Mouse (Mus musculus): Measurements from ENCODE around the gene H2-D1. TPM values are rescaled to one million over a fixed set of nuclear protein-coding genes. Genes with fewer than 3 reads are reported as not detected.
"Not testable (repeated sequence)": the region's sequence is repeated elsewhere in the genome, so short reads cannot be mapped to it uniquely, and the experiment has no call there.

Gene H2-D1
- total RNA-seq, 2 experiments from 2014 or later, result 219 to 653 TPM

DNA sequence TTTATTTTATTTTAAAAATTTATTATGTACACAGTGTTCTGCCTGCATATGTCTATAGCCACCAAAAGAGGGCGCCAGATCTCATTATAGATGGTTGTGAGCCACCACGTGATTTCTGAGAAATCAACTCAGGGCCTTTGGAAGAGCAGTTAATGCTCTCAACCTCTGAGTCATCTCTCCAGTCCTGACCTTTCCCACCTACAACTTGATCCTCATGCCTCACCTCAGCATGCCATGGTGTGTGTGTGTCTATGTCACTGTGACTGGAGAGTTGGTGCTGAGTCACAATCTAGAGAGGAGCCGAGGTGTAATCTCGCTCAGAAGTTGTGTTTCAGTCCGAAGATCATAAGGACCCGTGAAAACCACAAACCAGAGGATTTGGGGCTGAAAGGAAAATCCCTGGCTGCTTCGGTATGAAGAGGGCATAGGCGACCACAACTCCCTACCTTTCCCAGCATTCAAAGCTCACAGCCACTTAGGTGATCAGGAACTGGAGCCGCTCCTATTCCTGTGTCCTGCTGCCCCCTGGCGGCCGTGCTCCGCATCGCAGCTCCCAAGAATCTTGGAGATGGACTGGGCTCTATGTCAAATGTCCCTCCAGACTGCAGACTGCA is 39.2 kb downstream of the H2-D1 start:
- peak; percentile 100 for DNase-seq (ENCODE audit: low spot score in 2 of 2)

DNA sequence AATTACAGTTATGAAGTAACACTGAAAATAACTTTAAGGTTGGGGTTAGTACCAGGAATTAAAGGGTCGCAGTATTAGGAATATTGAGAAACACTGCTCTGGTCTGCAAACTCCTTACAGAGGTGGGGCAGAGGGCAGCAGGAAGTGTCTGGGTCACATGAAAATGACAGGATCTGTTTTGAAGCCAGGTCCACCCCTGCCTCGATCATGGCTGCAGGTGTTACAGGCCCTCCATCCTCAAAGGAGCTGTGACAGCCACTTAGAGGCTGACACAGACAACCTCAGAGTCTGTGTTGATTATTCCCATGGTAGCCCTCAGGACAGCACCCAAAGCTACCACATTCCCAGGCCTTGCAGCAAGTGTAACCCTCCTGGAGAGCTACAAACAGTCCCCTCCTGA is 40.7 kb downstream of the H2-D1 start:
- no peak for DNase-seq (ENCODE audit: low spot score in 2 of 2)

DNA sequence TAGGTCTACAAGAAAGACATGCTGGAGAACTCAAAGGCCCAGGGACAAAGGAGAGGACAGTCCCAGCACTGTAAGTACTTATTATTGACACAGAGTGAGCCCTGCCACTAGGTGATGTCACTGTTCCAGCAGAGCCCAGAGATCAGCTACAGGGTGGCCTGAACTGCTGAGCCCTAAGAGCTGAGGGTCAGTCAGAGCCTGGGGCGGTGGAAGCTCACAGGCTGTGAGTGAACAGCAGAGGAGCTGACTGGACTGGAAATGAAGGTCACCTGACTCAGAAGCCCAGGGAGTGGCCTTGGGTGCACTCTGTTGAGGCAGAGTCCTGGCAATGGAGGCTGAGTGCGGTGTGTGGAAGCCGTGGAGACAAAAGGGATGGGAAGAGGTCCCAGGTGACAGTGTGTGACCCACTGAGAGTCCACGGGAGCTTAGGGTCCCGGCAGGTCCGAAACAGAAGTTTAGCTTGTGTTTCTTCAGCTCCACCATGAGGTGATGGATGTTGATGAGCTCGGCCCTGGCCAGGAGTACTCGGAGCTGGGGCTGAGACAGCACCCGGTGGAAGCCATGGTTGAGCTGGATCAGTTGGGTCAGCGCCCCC is 41.3 kb downstream of the H2-D1 start:
- peak in 1 of 2 experiments; percentile 37 for DNase-seq (ENCODE audit: low spot score in 2 of 2)

DNA sequence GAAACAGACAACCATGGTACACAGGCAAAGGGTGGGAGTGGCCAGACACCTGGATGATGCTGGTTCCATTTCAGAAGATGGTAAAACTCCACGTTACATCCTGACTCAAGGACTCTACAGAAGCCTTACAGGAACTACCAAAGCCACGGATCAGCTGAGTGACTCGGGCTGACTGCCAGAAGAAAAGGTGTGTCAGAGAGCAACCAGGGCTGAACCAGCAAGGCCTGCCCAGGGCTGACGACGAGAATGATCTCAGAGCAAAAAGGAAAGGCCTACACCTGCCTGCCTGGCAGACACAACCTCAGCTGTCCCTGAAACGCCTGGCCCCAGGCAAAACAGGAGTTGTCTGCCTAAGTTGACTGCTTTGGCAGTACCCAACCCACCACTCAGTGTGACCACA is 41.9 kb downstream of the H2-D1 start:
- DNase-seq (ENCODE audit: low spot score in 2 of 2), result no peak

DNA sequence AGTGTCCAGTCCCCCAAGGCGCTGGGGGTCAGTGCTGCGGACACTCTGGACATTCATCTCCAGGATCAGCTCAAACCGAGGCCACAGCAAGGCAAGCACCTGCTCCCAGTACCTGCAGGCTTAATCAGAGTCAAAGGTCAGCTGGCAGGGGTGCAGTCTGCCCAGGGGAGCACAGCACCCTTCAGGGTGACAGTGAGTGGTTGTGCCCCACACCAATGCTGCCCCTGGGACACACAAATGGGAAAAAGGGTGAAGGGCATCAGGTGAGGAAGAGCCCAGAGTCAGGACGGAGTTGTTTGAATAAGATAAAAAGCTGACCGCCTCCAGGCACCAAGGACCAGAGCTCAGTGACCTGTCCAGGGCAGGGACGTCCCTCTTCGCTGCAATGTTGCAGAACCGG is 42.4 kb downstream of the H2-D1 start:
- DNase-seq (ENCODE audit: low spot score in 2 of 2), result not testable (repeated sequence)

Small RNA genes lying within 50 kb of the gene (microRNA-seq; reads per million reads assigned to microRNA genes)
- gene Mir6975 (ENCODE audit: borderline number of aligned reads in 2 of 2) (0 reads per million in 2 experiments), gene Mir8094 (ENCODE audit: borderline number of aligned reads in 2 of 2) (0.47 to 0.61 reads per million in 2 experiments)

Other genes with a start within 250 kb of the H2-D1 start
- gene Vwa7, start 246.2 kb upstream of the H2-D1 start, total RNA-seq (2021), result under 1 TPM; 0.50 to 0.61 TPM
- gene Sapcd1, start 234.7 kb upstream of the H2-D1 start, total RNA-seq (2021), result under 1 TPM in 1 of 2 experiments, not detected in 1; 0.51 TPM
- gene Msh5, start 216.0 kb upstream of the H2-D1 start, total RNA-seq (2021), result 1 to 10 TPM; 1.1 to 1.3 TPM
- gene Clic1, start 212.8 kb upstream of the H2-D1 start, total RNA-seq (2021), result 10 to 100 TPM; 71.9 to 92.9 TPM
- 10 to 100 TPM in 1 of 2 experiments, 1 to 10 TPM in 1; 9.1 to 17.0 TPM for gene Ddah2, start 203.7 kb upstream of the H2-D1 start, total RNA-seq (2021)
- gene Ly6g6c, start 197.3 kb upstream of the H2-D1 start, total RNA-seq (2021), result not detected
- gene Mpig6b, start 196.5 kb upstream of the H2-D1 start, total RNA-seq (2021), result under 1 TPM; 0.13 to 0.22 TPM
- gene Ly6g6e, start 185.8 kb upstream of the H2-D1 start, total RNA-seq (2021), result not detected
- gene Ly6g6d, start 184.7 kb upstream of the H2-D1 start, total RNA-seq (2021), result not detected
- not detected for gene Ly6g6f, start 177.1 kb upstream of the H2-D1 start, total RNA-seq (2021)
- 10 to 100 TPM; 75.0 to 88.2 TPM for gene Abhd16a, start 173.5 kb upstream of the H2-D1 start, total RNA-seq (2021)
- not detected for gene Ly6g5c, start 154.5 kb upstream of the H2-D1 start, total RNA-seq (2021)
- under 1 TPM; 0.33 to 0.67 TPM for gene Ly6g5b, start 147.3 kb upstream of the H2-D1 start, total RNA-seq (2021)
- gene Gpank1, start 141.3 kb upstream of the H2-D1 start, total RNA-seq (2021), result 10 to 100 TPM; 14.8 to 16.2 TPM
- 100 to 1,000 TPM; 192 to 217 TPM for gene Csnk2b, start 140.7 kb upstream of the H2-D1 start, total RNA-seq (2021)
- 10 to 100 TPM; 28.8 to 34.6 TPM for gene D17H6S53E, start 136.4 kb upstream of the H2-D1 start, total RNA-seq (2021)
- gene Apom, start 130.7 kb upstream of the H2-D1 start, total RNA-seq (2021), result not detected
- 100 to 1,000 TPM; 307 to 394 TPM for gene Bag6, start 127.6 kb upstream of the H2-D1 start, total RNA-seq (2021)
- gene Prrc2a, start 97.8 kb upstream of the H2-D1 start, total RNA-seq (2021), result 100 to 1,000 TPM; 214 to 251 TPM
- gene Aif1, start 86.7 kb upstream of the H2-D1 start, total RNA-seq (2021), result 10 to 100 TPM in 1 of 2 experiments, 1 to 10 TPM in 1; 6.1 to 11.2 TPM
- 1 to 10 TPM; 3.5 to 4.1 TPM for gene Lst1, start 74.3 kb upstream of the H2-D1 start, total RNA-seq (2021)
- gene Ltb, start 68.3 kb upstream of the H2-D1 start, total RNA-seq (2021), result 1 to 10 TPM; 2.0 to 6.5 TPM
- under 1 TPM; 0.36 to 0.83 TPM for gene Tnf, start 60.7 kb upstream of the H2-D1 start, total RNA-seq (2021)
- gene Lta, start 57.4 kb upstream of the H2-D1 start, total RNA-seq (2021), result not detected
- gene Gm16181, start 41.9 kb upstream of the H2-D1 start, total RNA-seq (2021), result not detected
- gene Atp6v1g2, start 29.1 kb upstream of the H2-D1 start, total RNA-seq (2021), result 1 to 10 TPM; 4.7 to 5.3 TPM
- 10 to 100 TPM; 12.4 to 15.3 TPM for gene Nfkbil1, start 26.9 kb upstream of the H2-D1 start, total RNA-seq (2021)
- gene Ddx39b, start 21.0 kb upstream of the H2-D1 start, total RNA-seq (2021), result 100 to 1,000 TPM; 195 to 213 TPM
- gene H2-Q1, start 57.7 kb downstream of the H2-D1 start, total RNA-seq (2021), result 10 to 100 TPM in 1 of 2 experiments, 1 to 10 TPM in 1; 3.7 to 11.4 TPM
- gene H2-Q2, start 79.5 kb downstream of the H2-D1 start, total RNA-seq (2021), result 1 to 10 TPM; 2.3 to 5.4 TPM
- gene H2-Q4, start 116.9 kb downstream of the H2-D1 start, total RNA-seq (2021), result 10 to 100 TPM; 28.3 to 79.1 TPM
- gene H2-Q6, start 162.1 kb downstream of the H2-D1 start, total RNA-seq (2021), result 10 to 100 TPM in 1 of 2 experiments, 1 to 10 TPM in 1; 5.0 to 33.9 TPM
- gene H2-Q7, start 176.4 kb downstream of the H2-D1 start, total RNA-seq (2021), result 10 to 100 TPM in 1 of 2 experiments, 1 to 10 TPM in 1; 8.0 to 28.6 TPM
- 10 to 100 TPM; 11.3 to 19.5 TPM for gene H2-Q10, start 207.4 kb downstream of the H2-D1 start, total RNA-seq (2021)
- under 1 TPM in 1 of 2 experiments, not detected in 1; 0.23 TPM for gene Pou5f1, start 243.3 kb downstream of the H2-D1 start, total RNA-seq (2021)